Mouse (Mus musculus) E14TG2a.4 (cell line): ENCODE measurements around the gene Cyb5d1.

Experiments
- CTCF ChIP-seq: conservative IDR thresholded peaks from 2 replicates; pipeline ENCODE4 v1.5.1; 2014; ENCODE audit warnings: low read length
- NANOG ChIP-seq: IDR thresholded peaks from 2 replicates; pipeline ENCODE4 v1.6.1; 2014; ENCODE audit warnings: borderline replicate concordance, low read length, mixed read lengths

DNA sequence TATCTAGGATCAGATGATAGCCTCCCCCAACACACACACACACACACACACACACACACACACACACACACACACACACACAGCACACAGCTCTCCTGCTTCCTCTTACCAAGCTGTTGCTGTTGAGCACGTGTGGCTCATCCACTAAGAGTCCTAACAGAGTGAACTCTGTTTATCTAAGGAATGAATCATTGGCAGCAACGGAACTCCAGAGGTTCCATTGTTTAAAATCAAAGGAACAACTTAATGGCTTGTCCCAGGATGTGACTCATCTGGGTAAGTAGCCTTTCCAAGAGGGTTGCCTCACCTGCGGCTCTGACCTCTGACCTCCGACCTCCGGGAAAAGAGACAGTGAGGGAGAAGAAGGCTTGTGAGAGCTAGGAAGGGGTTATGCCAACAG lies 47.9 kb upstream of the Cyb5d1 start:
- TF ChIP-seq NANOG (peak; percentile 37; the same call in 1 of the 2 replicates), CTCF (no peak)
